Mouse (Mus musculus): ENCODE results near the gene Oas1e.
A peak's percentile ranks its signal among the peaks of the same experiment; 100 is the strongest.
"Not testable (repeated sequence)": the region's sequence is repeated elsewhere in the genome, so short reads cannot be mapped to it uniquely, and the experiment has no call there.

The Oas1e gene

GRCm38 (mm10) chr5:120795480-120796034 lies at the start of gene Oas1e:
Oas1e (minus strand) TSS chr5:120795530.
- peak; percentile 40 for DNase-seq

GRCm38 (mm10) chr5:120844713-120845112 lies 49.4 kb upstream of the Oas1e start:
- peak; percentile 14 for DNase-seq

- peak; percentile 45 for DNase-seq
These were observed 41.6 kb upstream of the Oas1e start for GRCm38 (mm10) chr5:120836731-120837585.

GRCm38 (mm10) chr5:120833335-120834280 lies 38.3 kb upstream of the Oas1e start:
- no peak for DNase-seq

- no peak for DNase-seq
These were observed 35.7 kb upstream of the Oas1e start for GRCm38 (mm10) chr5:120831031-120831430.

- DNase-seq, result no peak
These were observed 23.7 kb upstream of the Oas1e start for GRCm38 (mm10) chr5:120818999-120819398.

- DNase-seq, result peak; percentile 29
These were observed 20.6 kb upstream of the Oas1e start for GRCm38 (mm10) chr5:120815949-120816348.

- DNase-seq, result no peak
These were observed 17.7 kb upstream of the Oas1e start for GRCm38 (mm10) chr5:120813023-120813422.

GRCm38 (mm10) chr5:120811951-120812819 lies 16.9 kb upstream of the Oas1e start, which contains the start of gene Oas1c:
Oas1c (minus strand) TSS chr5:120812514.
- peak; percentile 92 for DNase-seq

GRCm38 (mm10) chr5:120809171-120809570 lies 13.8 kb upstream of the Oas1e start:
- peak; percentile 9 for DNase-seq

- DNase-seq, result peak; percentile 57
These were observed 11.1 kb upstream of the Oas1e start for GRCm38 (mm10) chr5:120806458-120806857.

GRCm38 (mm10) chr5:120803596-120803995 lies 8.3 kb upstream of the Oas1e start:
- no peak for DNase-seq

GRCm38 (mm10) chr5:120798943-120799342 lies 3.6 kb upstream of the Oas1e start:
- DNase-seq, result not testable (repeated sequence)

GRCm38 (mm10) chr5:120798147-120798546 lies 2.8 kb upstream of the Oas1e start:
- not testable (repeated sequence) for DNase-seq

- DNase-seq, result peak; percentile 61
These were observed 2.3 kb downstream of the Oas1e start for GRCm38 (mm10) chr5:120793043-120793442.

GRCm38 (mm10) chr5:120787042-120787441 lies 8.3 kb downstream of the Oas1e start:
- DNase-seq, result no peak

- no peak for DNase-seq
These were observed 12.9 kb downstream of the Oas1e start for GRCm38 (mm10) chr5:120782446-120782845.

- DNase-seq, result no peak
These were observed 13.7 kb downstream of the Oas1e start for GRCm38 (mm10) chr5:120781646-120782045.

- DNase-seq, result no peak
These were observed 15.4 kb downstream of the Oas1e start for GRCm38 (mm10) chr5:120779922-120780321.

GRCm38 (mm10) chr5:120778941-120779340 lies 16.4 kb downstream of the Oas1e start:
- DNase-seq, result no peak

GRCm38 (mm10) chr5:120777478-120777877 lies 17.9 kb downstream of the Oas1e start, which contains the start of gene Oas3:
Oas3 (minus strand) TSS chr5:120777661.
- DNase-seq, result no peak

GRCm38 (mm10) chr5:120776801-120777200 lies 18.5 kb downstream of the Oas1e start:
- no peak for DNase-seq

Data from lung, postnatal 10 days (tissue).